In genomic region chr2:32711301-32712056, GRCm38 (mm10) we compare ENCODE assay signal across 8 mouse cellular contexts. TPM values are rescaled to one million over a fixed set of nuclear protein-coding genes. Genes with fewer than 3 reads are reported as not detected.
A peak's percentile ranks its signal among the peaks of the same experiment; 100 is the strongest.
DNase-seq lines count a peak whose midpoint lies in the region; ATAC-seq and TF ChIP-seq lines count a peak whose summit lies in the region.

No protein-coding gene starts in this region.

- peaks cover 53% of the 10 kb centered on the region for H3K36me3 ChIP-seq in C2C12 (ENCODE audit: control insufficient read depth, insufficient read depth)
- H3K36me3 ChIP-seq in forebrain, embryonic 14.5 days (ENCODE audit: control insufficient read depth, insufficient read depth, low read length) = peaks cover 48% of the 10 kb centered on the region
- H3K36me3 ChIP-seq in liver, embryonic 14.5 days (replicated peaks; ENCODE audit: control insufficient read depth, insufficient read depth, low read depth) = peaks cover 42% of the 10 kb centered on the region

- H3K4me2 ChIP-seq in forebrain, embryonic 14.5 days (ENCODE audit: low read length) = peak overlapping the region; percentile 90
- H3K4me2 ChIP-seq in liver, embryonic 14.5 days (ENCODE audit: low read depth) = peak overlapping the region; percentile 93

- H3K27ac ChIP-seq in forebrain, embryonic 14.5 days (ENCODE audit: low read depth, low read length) = no peak overlapping the region
- H3K27ac ChIP-seq in liver, embryonic 14.5 days = peak overlapping the region; percentile 57

- H3K9me3 ChIP-seq in forebrain, embryonic 14.5 days (replicated peaks; ENCODE audit: control insufficient read depth, low read length) = no peaks in the 10 kb centered on the region
- H3K9me3 ChIP-seq in liver, embryonic 14.5 days (ENCODE audit: control insufficient read depth, low read length) = no peaks in the 10 kb centered on the region

- H3K4me3 ChIP-seq in C2C12 (ENCODE audit: insufficient read depth, poor library complexity, severe bottlenecking) = peak overlapping the region; percentile 96
- H3K4me3 ChIP-seq in forebrain, embryonic 14.5 days (ENCODE audit: low read depth, low read length) = peak overlapping the region; percentile 89
- H3K4me3 ChIP-seq in liver, embryonic 14.5 days (ENCODE audit: insufficient read depth in 1 of 2, low read depth in 2 of 2, low read length in 2 of 2) = peak overlapping the region; percentile 83

- WGBS in forebrain, embryonic 14.5 days = 31% methylated on average over 9 of the region's 9 CpGs
- 21% methylated on average over 9 of the region's 9 CpGs for WGBS in liver, embryonic 14.5 days (ENCODE audit: insufficient replicate concordance)

- H3K27me3 ChIP-seq in C2C12 (ENCODE audit: control insufficient read depth, insufficient read depth, insufficient read length) = no peaks in the 10 kb centered on the region
- H3K27me3 ChIP-seq in forebrain, embryonic 14.5 days (replicated peaks; ENCODE audit: control insufficient read depth, insufficient read depth, low read length) = no peaks in the 10 kb centered on the region
- no peaks in the 10 kb centered on the region for H3K27me3 ChIP-seq in liver, embryonic 14.5 days (ENCODE audit: control insufficient read depth, insufficient read depth, low read length)

- H3K4me1 ChIP-seq in forebrain, embryonic 14.5 days (ENCODE audit: control insufficient read depth, insufficient read depth, low read length) = peaks cover 14% of the 10 kb centered on the region
- H3K4me1 ChIP-seq in liver, embryonic 14.5 days (replicated peaks; ENCODE audit: control insufficient read depth in 2 of 2, insufficient read depth in 2 of 2, low read length in 1 of 2) = peaks cover 12 to 23% of the 10 kb centered on the region in 2 experiments

- peak overlapping the region; percentile 72 for H3K9ac ChIP-seq in forebrain, embryonic 14.5 days (ENCODE audit: low read length)
- H3K9ac ChIP-seq in liver, embryonic 14.5 days (replicated peaks) = peak overlapping the region; percentile 83

- no peak for ATAC-seq in forebrain, embryonic 14.5 days
- ATAC-seq in liver, embryonic 14.5 days (ENCODE audit: insufficient read depth) = no peak

- peak overlapping the region; percentile 93 for H3ac ChIP-seq in C2C12 (ENCODE audit: control insufficient read depth, insufficient read length, low read depth)

- peaks cover 44% of the 10 kb centered on the region for H3K79me3 ChIP-seq in C2C12 (ENCODE audit: low read depth)

- TF ChIP-seq EP300 in liver, embryonic 14.5 days (IDR thresholded peaks at IDR 0.05; ENCODE audit: low read depth) = no peak

- TF ChIP-seq CTCF in C2C12 (IDR thresholded peaks at IDR 0.05; ENCODE audit: control insufficient read depth, insufficient read depth, insufficient read length) = no peak
- TF ChIP-seq CTCF in liver, embryonic 14.5 days (IDR thresholded peaks at IDR 0.05; ENCODE audit: low read depth) = no peak

- peak; percentile 90 for DNase-seq in heart, adult 11 months
- no peak for DNase-seq in heart, adult 8-10 months (ENCODE audit: low spot score)
- DNase-seq in forebrain, embryonic 14.5 days (ENCODE audit: low spot score) = no peak
- no peak for DNase-seq in liver, embryonic 14.5 days (ENCODE audit: low read depth in 3 of 3, low spot score in 3 of 3)
- no peak for DNase-seq in B cell, adult 2 months
- DNase-seq in embryo, embryonic 10 days (ENCODE audit: low spot score) = no peak
- no peak for DNase-seq in left cerebral cortex, adult 9 months (ENCODE audit: low spot score in 2 of 2)

- peaks cover 62% of the 10 kb centered on the region for H3K79me2 ChIP-seq in C2C12 (ENCODE audit: control insufficient read depth, insufficient read depth)

TF ChIP-seq in C2C12, 6 proteins besides CTCF, POLR2A, EP300 and RAD21:
- no peak for TF ChIP-seq MAX (IDR thresholded peaks at IDR 0.05)
- no peak for TF ChIP-seq MYOG (IDR thresholded peaks at IDR 0.05; ENCODE audit: control insufficient read depth, extremely low read depth, insufficient read length)
- TF ChIP-seq CEBPB (IDR thresholded peaks at IDR 0.05; ENCODE audit: low read depth) = no peak
- TF ChIP-seq MYOD1 (IDR thresholded peaks at IDR 0.05; ENCODE audit: control insufficient read depth, insufficient read length, low read depth) = no peak
- no peak for TF ChIP-seq USF1 (IDR thresholded peaks at IDR 0.05; ENCODE audit: low read depth)
- TF ChIP-seq FOSL1 (IDR thresholded peaks at IDR 0.05; ENCODE audit: insufficient read depth, low read length, poor library complexity, severe bottlenecking) = no peak

RNA-seq across cellular contexts. Expression of gene Cdk9, which starts 1.4 kb away (rescaled TPM):
- 10 to 100 TPM; 23.3 to 27.1 (median 25.7) TPM for total RNA-seq in heart, adult 8-10 months (2022)
- 112 TPM for polyA plus RNA-seq in C2C12 (2012; fragmentation: generic; extraction: Trizol)
- polyA plus RNA-seq in forebrain, embryonic 14.5 days (2014; fragmentation: Nextera tagmentation; extraction: Ambion mirVana) = 72.9 and 75.1 TPM in 2 replicates
- polyA plus RNA-seq in liver, embryonic 14.5 days (2012; rRNA removed) = 53.9 and 60.7 TPM in 2 replicates
- 36.5 and 42.0 TPM in 2 replicates for polyA plus RNA-seq in liver, embryonic 14.5 days (2014; fragmentation: Nextera tagmentation; extraction: Ambion mirVana)

RNA-seq across cellular contexts. Expression of gene Fpgs, which starts 7.5 kb away (rescaled TPM):
- total RNA-seq in heart, adult 8-10 months (2022) = 1 to 10 TPM; 5.5 to 6.0 (median 5.8) TPM
- polyA plus RNA-seq in C2C12 (2012; fragmentation: generic; extraction: Trizol) = 26.7 TPM
- polyA plus RNA-seq in forebrain, embryonic 14.5 days (2014; fragmentation: Nextera tagmentation; extraction: Ambion mirVana) = 10.9 and 14.3 TPM in 2 replicates
- polyA plus RNA-seq in liver, embryonic 14.5 days (2012; rRNA removed) = 45.3 and 51.0 TPM in 2 replicates
- polyA plus RNA-seq in liver, embryonic 14.5 days (2014; fragmentation: Nextera tagmentation; extraction: Ambion mirVana) = 21.6 and 25.7 TPM in 2 replicates

RNA-seq across cellular contexts. Expression of gene Sh2d3c, which starts 9.4 kb away (rescaled TPM):
- 10 to 100 TPM; 16.4 to 28.8 (median 21.7) TPM for total RNA-seq in heart, adult 8-10 months (2022)
- 0.50 TPM for polyA plus RNA-seq in C2C12 (2012; fragmentation: generic; extraction: Trizol)
- polyA plus RNA-seq in forebrain, embryonic 14.5 days (2014; fragmentation: Nextera tagmentation; extraction: Ambion mirVana) = 25.8 and 37.4 TPM in 2 replicates
- polyA plus RNA-seq in liver, embryonic 14.5 days (2012; rRNA removed) = 4.7 and 5.8 TPM in 2 replicates
- polyA plus RNA-seq in liver, embryonic 14.5 days (2014; fragmentation: Nextera tagmentation; extraction: Ambion mirVana) = 3.5 and 5.1 TPM in 2 replicates

RNA-seq across cellular contexts. Expression of gene 6330409D20Rik, which starts 29.3 kb away (rescaled TPM):
- total RNA-seq in heart, adult 8-10 months (2022) = not detected
- polyA plus RNA-seq in C2C12 (2012; fragmentation: generic; extraction: Trizol) = not detected
- 3.2 and 3.4 TPM in 2 replicates for polyA plus RNA-seq in forebrain, embryonic 14.5 days (2014; fragmentation: Nextera tagmentation; extraction: Ambion mirVana)
- 0.07 TPM in 1 of 2 replicates, not detected in the other for polyA plus RNA-seq in liver, embryonic 14.5 days (2012; rRNA removed)
- not detected in 2 replicates for polyA plus RNA-seq in liver, embryonic 14.5 days (2014; fragmentation: Nextera tagmentation; extraction: Ambion mirVana)

RNA-seq across cellular contexts. Expression of gene Tor2a, which starts 45.6 kb away (rescaled TPM):
- total RNA-seq in heart, adult 8-10 months (2022) = 10 to 100 TPM in 1 of 4 experiments, 1 to 10 TPM in 3; 7.8 to 10.1 (median 8.2) TPM
- 35.7 TPM for polyA plus RNA-seq in C2C12 (2012; fragmentation: generic; extraction: Trizol)
- 67.9 and 71.2 TPM in 2 replicates for polyA plus RNA-seq in forebrain, embryonic 14.5 days (2014; fragmentation: Nextera tagmentation; extraction: Ambion mirVana)
- polyA plus RNA-seq in liver, embryonic 14.5 days (2012; rRNA removed) = 21.2 and 30.7 TPM in 2 replicates
- polyA plus RNA-seq in liver, embryonic 14.5 days (2014; fragmentation: Nextera tagmentation; extraction: Ambion mirVana) = 25.2 and 28.1 TPM in 2 replicates
